Mouse (Mus musculus): ENCODE measurements around the gene Btg4.

DNA sequence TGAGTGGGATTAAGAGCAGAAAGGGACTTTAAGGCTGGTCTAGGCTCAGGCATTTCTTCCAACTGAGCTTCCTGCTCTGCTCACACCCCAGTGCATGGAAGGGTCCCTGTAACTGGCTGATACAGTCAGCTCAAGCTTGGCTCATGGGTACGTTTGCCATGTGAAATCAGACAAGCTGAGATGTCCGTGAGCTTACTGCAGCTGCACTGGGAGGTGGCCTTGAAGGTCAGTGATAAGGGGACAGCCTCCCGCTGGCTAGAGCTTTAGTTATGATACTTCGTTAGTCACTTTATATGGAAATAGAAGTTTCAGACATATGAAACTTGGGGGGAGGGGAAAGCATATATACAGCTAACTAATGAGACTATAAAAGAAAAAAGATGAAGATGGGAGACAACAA, 10.1 kb downstream of the Btg4 start:
- TF ChIP-seq CTCF (conservative IDR thresholded peaks at IDR 0.05; ENCODE audit: insufficient read depth, insufficient read length, low read depth, low read length): no peak
- no peak for TF ChIP-seq POLR2A (IDR thresholded peaks at IDR 0.05; ENCODE audit: low read depth, low read length)
